Mouse (Mus musculus): ENCODE data around the gene Fgf2. TPM values are rescaled to one million over a fixed set of nuclear protein-coding genes. Genes with fewer than 3 reads are reported as not detected.

The Fgf2 gene
- polyA plus RNA-seq, 1 experiment, result not detected

DNA sequence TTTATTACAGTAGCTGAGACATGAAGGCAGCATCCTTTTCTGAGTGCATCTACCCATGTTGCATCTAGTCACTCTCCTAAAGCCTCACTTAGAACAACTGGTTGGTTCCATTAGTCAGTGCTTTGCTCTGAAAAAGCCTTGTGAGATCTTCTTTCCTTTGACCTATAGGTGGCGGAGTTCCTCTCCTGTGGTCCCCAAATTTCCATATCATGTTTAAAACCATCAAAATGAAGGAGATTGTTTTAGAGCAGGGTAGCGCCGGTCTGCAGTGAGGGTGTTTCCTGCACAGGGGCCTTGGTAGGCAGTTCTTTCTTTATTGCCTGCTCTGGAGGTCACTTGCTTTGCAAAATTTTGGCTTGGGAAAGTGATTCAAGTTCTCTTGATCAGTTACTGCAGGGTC, 23.8 kb upstream of the Fgf2 start:
- H3K36me3 ChIP-seq (ENCODE audit: control insufficient read depth), result peaks cover 18% of the 10 kb centered on the region
- TF ChIP-seq TAL1 (IDR thresholded peaks at IDR 0.05; ENCODE audit: low read length) (no peak), GATA1 (IDR thresholded peaks at IDR 0.05; ENCODE audit: low read length) (no peak)
- no peak overlapping the region for H3K4me3 ChIP-seq (replicated peaks)
- peaks cover 18% of the 10 kb centered on the region for H3K4me1 ChIP-seq (ENCODE audit: control insufficient read depth)
- no peaks in the 10 kb centered on the region for H3K9me3 ChIP-seq (ENCODE audit: control insufficient read depth, low read length)
- no peaks in the 10 kb centered on the region for H3K27me3 ChIP-seq (ENCODE audit: control insufficient read depth)

DNA sequence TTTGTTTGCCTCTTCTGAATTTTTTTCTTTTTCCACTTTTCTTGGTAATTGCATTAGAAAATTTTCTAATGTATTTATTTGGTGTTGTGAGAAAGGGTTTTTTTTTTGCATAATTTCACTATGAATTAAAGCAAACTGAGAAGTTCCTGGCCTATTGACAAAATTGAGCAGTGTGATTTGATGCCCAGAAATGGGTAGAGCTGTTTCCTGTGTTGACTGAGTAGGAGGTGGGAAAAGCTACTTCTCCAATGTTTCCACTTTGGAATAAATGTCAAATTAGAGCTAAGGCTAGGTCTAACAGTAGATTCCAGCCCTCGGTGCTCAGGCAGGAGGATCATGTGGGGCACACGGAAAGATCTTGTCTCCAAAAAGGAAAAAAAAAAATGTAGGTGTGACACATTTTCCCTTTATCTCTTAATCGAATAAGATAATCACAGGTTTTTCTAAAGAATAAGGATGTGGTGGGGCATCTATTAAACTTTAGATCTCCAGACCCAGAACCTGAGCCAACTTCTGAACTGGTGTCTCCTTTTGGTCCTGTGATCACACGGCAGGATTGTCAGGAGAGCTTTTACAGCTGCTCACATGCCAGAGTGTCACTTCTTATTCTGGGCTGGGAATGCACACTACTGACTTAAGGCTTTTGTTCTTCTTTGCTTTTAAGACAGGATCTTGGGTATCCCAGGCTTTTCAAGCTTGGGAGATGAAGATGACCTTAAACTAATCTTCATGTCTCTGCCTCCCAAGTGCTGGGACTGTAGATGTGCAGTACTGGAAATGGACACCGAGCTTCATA, 22.6 kb upstream of the Fgf2 start:
- Histone ChIP-seq H3K27me3 (ENCODE audit: control insufficient read depth) (no peaks in the 10 kb centered on the region), H3K4me1 (ENCODE audit: control insufficient read depth) (peaks cover 18% of the 10 kb centered on the region), H3K36me3 (ENCODE audit: control insufficient read depth) (peaks cover 6% of the 10 kb centered on the region), H3K9me3 (ENCODE audit: control insufficient read depth, low read length) (no peaks in the 10 kb centered on the region), H3K4me3 (replicated peaks) (no peak overlapping the region)
- TF ChIP-seq TAL1 (IDR thresholded peaks at IDR 0.05; ENCODE audit: low read length), result no peak
- TF ChIP-seq GATA1 (IDR thresholded peaks at IDR 0.05; ENCODE audit: low read length), result no peak

DNA sequence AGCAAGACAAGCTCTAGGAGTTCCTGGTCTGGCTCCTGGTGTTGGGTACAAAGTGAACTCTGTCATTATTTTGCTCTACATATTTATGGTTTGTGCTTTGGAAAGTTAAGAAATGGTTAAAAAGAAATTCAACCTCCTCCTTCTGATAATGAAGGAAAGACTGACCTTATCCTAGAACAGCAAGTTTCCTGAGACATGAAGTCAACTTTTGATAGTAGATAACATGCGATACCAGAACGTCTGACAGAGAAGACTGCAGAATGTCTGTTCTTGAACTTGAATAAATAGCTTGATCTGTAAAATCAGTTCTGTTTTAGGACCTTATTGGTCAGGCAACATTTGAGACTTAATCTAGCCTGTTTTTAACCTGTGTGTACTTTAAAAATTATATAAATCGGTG, 21.5 kb upstream of the Fgf2 start:
- no peak overlapping the region for H3K4me3 ChIP-seq (replicated peaks)
- no peaks in the 10 kb centered on the region for H3K9me3 ChIP-seq (ENCODE audit: control insufficient read depth, low read length)
- TF ChIP-seq TAL1 (IDR thresholded peaks at IDR 0.05; ENCODE audit: low read length) (no peak), GATA1 (IDR thresholded peaks at IDR 0.05; ENCODE audit: low read length) (no peak)
- H3K27me3 ChIP-seq (ENCODE audit: control insufficient read depth), result no peaks in the 10 kb centered on the region
- peaks cover 22% of the 10 kb centered on the region for H3K4me1 ChIP-seq (ENCODE audit: control insufficient read depth)
- no peaks in the 10 kb centered on the region for H3K36me3 ChIP-seq (ENCODE audit: control insufficient read depth)

DNA sequence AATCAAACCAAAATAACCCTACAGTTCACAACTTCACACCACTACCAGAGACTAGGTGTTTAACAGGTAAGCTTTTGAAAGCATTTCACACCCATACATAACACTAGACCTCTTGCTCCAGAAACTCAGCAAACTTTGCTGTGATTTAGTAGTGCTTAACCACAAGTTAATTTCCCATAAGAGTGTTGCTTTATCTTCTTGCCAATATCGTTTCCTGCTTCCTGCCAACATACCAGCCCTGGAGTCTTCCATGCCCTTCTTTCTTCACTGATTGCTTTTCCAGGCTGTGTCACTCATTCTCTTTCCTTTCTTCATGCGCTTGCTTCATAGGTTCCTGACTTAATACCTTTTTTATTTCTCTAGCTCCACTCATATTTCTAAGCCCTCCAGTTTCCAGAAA, 19.7 kb upstream of the Fgf2 start:
- no peaks in the 10 kb centered on the region for H3K36me3 ChIP-seq (ENCODE audit: control insufficient read depth)
- H3K4me1 ChIP-seq (ENCODE audit: control insufficient read depth), result peaks cover 31% of the 10 kb centered on the region

DNA sequence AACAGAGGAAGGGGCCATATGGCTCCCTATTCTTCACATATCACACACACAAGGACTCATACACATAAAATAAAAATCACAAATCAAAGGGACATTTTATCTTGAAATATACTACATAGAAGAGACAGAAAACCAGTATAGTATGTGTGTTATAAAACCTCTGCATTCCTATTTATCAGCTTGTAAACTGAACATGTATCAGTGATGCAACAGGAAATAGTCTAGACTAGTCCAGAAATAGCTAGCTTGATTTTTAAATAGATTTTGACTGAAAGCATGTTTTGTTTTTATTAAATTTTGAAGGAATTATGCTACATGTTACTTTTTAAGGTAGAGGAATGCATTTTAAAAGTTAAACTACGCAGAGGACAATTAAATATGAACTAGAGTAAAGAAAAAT, 18.2 kb upstream of the Fgf2 start:
- H3K36me3 ChIP-seq (ENCODE audit: control insufficient read depth), result no peaks in the 10 kb centered on the region
- H3K4me3 ChIP-seq (replicated peaks), result no peak overlapping the region
- no peaks in the 10 kb centered on the region for H3K9me3 ChIP-seq (ENCODE audit: control insufficient read depth, low read length)
- TF ChIP-seq GATA1 (IDR thresholded peaks at IDR 0.05; ENCODE audit: low read length) (no peak), TAL1 (IDR thresholded peaks at IDR 0.05; ENCODE audit: low read length) (no peak)
- H3K27me3 ChIP-seq (ENCODE audit: control insufficient read depth), result no peaks in the 10 kb centered on the region
- H3K4me1 ChIP-seq (ENCODE audit: control insufficient read depth), result peaks cover 41% of the 10 kb centered on the region

More for the DNA sequence above, 19.7 kb upstream of the Fgf2 start:
- Histone ChIP-seq H3K9me3 (ENCODE audit: control insufficient read depth, low read length) (no peaks in the 10 kb centered on the region), H3K4me3 (replicated peaks) (no peak overlapping the region), H3K27me3 (ENCODE audit: control insufficient read depth) (no peaks in the 10 kb centered on the region)
- no peak for TF ChIP-seq GATA1 (IDR thresholded peaks at IDR 0.05; ENCODE audit: low read length)

DNA sequence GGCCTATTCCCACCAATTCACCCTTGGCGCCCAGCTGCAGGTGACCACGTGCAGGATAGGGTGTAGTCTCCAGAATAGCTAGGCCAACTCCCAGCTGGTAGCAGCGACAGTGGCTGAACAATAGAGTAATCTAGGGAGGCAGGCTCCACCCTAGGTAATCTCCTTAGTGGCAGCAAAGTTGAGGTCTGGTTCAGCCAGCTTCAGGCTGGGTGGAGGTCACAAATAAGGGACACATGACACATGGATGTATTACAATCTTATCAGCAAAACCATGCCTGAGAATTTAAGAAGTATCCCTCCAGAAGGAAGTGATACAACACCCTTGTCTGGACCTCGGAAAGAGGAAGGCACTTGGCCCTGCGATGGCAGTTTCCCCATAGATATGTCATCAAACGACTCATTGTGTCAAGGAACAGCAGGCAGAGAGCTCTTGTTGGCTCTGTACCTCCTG, 16.1 kb upstream of the Fgf2 start:
- H3K27me3 ChIP-seq (ENCODE audit: control insufficient read depth), result no peaks in the 10 kb centered on the region
- no peak overlapping the region for H3K4me3 ChIP-seq (replicated peaks)
- peaks cover 24% of the 10 kb centered on the region for H3K4me1 ChIP-seq (ENCODE audit: control insufficient read depth)
- no peaks in the 10 kb centered on the region for H3K36me3 ChIP-seq (ENCODE audit: control insufficient read depth)
- H3K9me3 ChIP-seq (ENCODE audit: control insufficient read depth, low read length), result no peaks in the 10 kb centered on the region
- TF ChIP-seq TAL1 (IDR thresholded peaks at IDR 0.05; ENCODE audit: low read length) (0 out of 3 replicates have a peak, but pooled peaks have one; percentile 17), GATA1 (IDR thresholded peaks at IDR 0.05; ENCODE audit: low read length) (no peak)

DNA sequence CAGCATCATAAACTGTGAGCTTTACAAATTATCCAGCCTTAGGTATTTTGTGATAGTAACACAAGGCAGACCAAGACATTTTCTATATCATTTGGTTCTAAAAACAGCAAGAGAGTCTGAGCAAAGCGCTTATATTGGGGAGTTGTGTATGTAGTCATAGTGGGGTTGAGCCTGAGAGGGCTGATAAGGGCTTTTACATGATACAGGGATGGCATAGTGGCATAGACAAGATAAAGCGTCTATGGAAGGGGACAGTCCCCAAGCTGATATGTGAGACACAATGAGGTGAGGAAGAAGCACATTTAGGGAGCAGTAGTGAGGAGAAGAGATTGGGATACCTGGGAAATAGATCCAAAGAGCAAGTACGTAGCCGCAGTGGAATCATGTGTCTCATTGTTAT, 14.1 kb upstream of the Fgf2 start:
- Histone ChIP-seq H3K4me3 (replicated peaks) (no peak overlapping the region), H3K4me1 (ENCODE audit: control insufficient read depth) (peaks cover 24% of the 10 kb centered on the region), H3K27me3 (ENCODE audit: control insufficient read depth) (peaks cover 4% of the 10 kb centered on the region), H3K9me3 (ENCODE audit: control insufficient read depth, low read length) (no peaks in the 10 kb centered on the region), H3K36me3 (ENCODE audit: control insufficient read depth) (no peaks in the 10 kb centered on the region)
- TF ChIP-seq TAL1 (IDR thresholded peaks at IDR 0.05; ENCODE audit: low read length), result no peak
- no peak for TF ChIP-seq GATA1 (IDR thresholded peaks at IDR 0.05; ENCODE audit: low read length)

DNA sequence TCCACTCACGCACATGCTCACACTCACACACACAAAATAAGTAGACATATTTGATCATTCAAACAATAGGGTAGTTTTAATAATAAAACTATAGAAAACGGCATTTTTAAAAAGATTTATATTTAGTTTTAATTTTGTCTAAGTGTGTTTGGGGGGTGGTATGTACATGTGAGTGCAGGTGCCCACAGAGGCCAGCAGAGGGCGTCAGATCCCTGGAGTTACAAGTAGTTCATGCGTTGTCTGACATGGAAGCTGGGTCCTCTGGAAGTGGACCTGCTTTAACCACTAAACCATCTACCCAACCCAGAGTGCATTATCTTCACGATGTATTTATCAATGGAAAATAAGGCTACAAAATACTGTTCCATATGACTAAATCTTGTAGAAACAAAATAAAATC, 7.0 kb upstream of the Fgf2 start:
- Histone ChIP-seq H3K9me3 (ENCODE audit: control insufficient read depth, low read length) (no peaks in the 10 kb centered on the region), H3K4me3 (replicated peaks) (no peak overlapping the region), H3K27me3 (ENCODE audit: control insufficient read depth) (peaks cover 33% of the 10 kb centered on the region), H3K36me3 (ENCODE audit: control insufficient read depth) (no peaks in the 10 kb centered on the region), H3K4me1 (ENCODE audit: control insufficient read depth) (no peaks in the 10 kb centered on the region)
- TF ChIP-seq GATA1 (IDR thresholded peaks at IDR 0.05; ENCODE audit: low read length), result no peak

DNA sequence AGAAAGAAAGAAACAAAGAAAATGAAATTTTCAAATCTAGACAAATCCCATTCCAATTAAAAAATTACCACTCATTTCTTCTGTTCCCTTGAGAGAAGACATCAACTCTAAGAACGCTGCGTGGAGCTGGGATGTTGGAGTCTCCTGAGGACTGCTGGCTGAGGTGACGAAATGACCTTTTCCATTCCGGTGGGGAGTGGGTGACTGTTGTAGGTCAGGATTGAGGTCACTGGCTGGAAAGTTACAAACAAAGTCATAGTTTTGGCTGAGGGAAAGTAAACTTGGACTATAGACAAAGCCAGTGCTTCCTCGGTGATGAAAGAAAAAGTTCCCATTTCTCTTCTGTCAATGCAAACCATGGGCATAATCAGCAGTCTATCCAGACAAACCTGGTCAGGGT, 5.3 kb upstream of the Fgf2 start:
- TF ChIP-seq TAL1 (IDR thresholded peaks at IDR 0.05; ENCODE audit: low read length) (no peak), GATA1 (IDR thresholded peaks at IDR 0.05; ENCODE audit: low read length) (no peak)
- no peaks in the 10 kb centered on the region for H3K36me3 ChIP-seq (ENCODE audit: control insufficient read depth)
- H3K27me3 ChIP-seq (ENCODE audit: control insufficient read depth), result peaks cover 50% of the 10 kb centered on the region
- H3K4me3 ChIP-seq (replicated peaks), result no peak overlapping the region
- no peaks in the 10 kb centered on the region; the same call in 1 of the 2 replicates for H3K9me3 ChIP-seq (ENCODE audit: control insufficient read depth, low read length)
- no peaks in the 10 kb centered on the region for H3K4me1 ChIP-seq (ENCODE audit: control insufficient read depth)
